Mouse (Mus musculus): ENCODE measurements at regions not wholly inside any gene's neighbourhood (a gene's known extent, or its start where the extent isn't known, plus 50 kb on each side); places are given as distances from the start of the nearest gene placed in this dataset.

DNA sequence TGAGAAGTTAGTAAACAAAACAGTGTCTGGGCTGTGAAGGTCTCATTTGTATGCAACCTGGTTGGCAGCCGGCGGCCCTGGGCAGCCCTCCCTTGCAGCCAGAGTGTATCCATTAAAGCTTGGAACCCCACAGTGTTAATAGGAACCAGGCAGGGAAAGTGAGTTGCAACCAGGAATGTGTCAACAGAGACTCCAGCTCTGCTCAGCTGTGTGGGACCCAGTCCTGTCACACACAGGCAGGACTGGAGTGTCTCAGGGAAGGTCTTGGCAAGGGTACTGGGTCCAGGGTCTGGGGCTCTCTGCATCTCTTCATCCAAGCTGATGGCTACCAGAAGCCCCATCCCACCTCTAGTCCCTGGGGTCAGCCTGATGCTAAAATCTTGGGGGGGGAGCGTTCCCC lies 556.8 kb upstream of the 3110018I06Rik start:
- WGBS (ENCODE audit: insufficient replicate concordance), result 60% methylated on average over 3 of the region's 3 CpGs
- H3K9ac ChIP-seq (ENCODE audit: low read depth, low read length), result no peak overlapping the region
- ATAC-seq (replicated peaks; ENCODE audit: insufficient number of reproducible peaks, low FRiP score, low TSS enrichment), result no peak
- H3K9me3 ChIP-seq (replicated peaks; ENCODE audit: control insufficient read depth, low read length), result no peaks in the 10 kb centered on the region
- no peaks in the 10 kb centered on the region for H3K4me1 ChIP-seq (ENCODE audit: control insufficient read depth, insufficient read depth, low read length)
- no peak overlapping the region for H3K4me2 ChIP-seq
- no peak overlapping the region for H3K4me3 ChIP-seq (ENCODE audit: low read depth, low read length)
- H3K27ac ChIP-seq (ENCODE audit: low read depth, low read length), result no peak overlapping the region
- H3K36me3 ChIP-seq (ENCODE audit: control insufficient read depth, insufficient read depth, low read length), result no peaks in the 10 kb centered on the region
- no peaks in the 10 kb centered on the region for H3K27me3 ChIP-seq (ENCODE audit: control insufficient read depth, insufficient read depth, low read length)

GRCm38 (mm10) chr12:106939381-106939780 lies 549.1 kb upstream of the 3110018I06Rik start:
- WGBS (ENCODE audit: insufficient replicate concordance), result 75% methylated on average over 12 of the region's 12 CpGs
- H3K4me2 ChIP-seq, result no peak overlapping the region
- ATAC-seq (replicated peaks; ENCODE audit: insufficient number of reproducible peaks, low FRiP score, low TSS enrichment), result no peak
- H3K4me3 ChIP-seq (ENCODE audit: low read depth, low read length), result no peak overlapping the region
- no peak overlapping the region for H3K27ac ChIP-seq (ENCODE audit: low read depth, low read length)
- H3K36me3 ChIP-seq (ENCODE audit: control insufficient read depth, insufficient read depth, low read length), result no peaks in the 10 kb centered on the region
- H3K9ac ChIP-seq (ENCODE audit: low read depth, low read length), result no peak overlapping the region
- H3K9me3 ChIP-seq (replicated peaks; ENCODE audit: control insufficient read depth, low read length), result no peaks in the 10 kb centered on the region
- no peaks in the 10 kb centered on the region for H3K4me1 ChIP-seq (ENCODE audit: control insufficient read depth, insufficient read depth, low read length)
- peaks cover 3% of the 10 kb centered on the region; the same call in 1 of the 2 replicates for H3K27me3 ChIP-seq (ENCODE audit: control insufficient read depth, insufficient read depth, low read length)

GRCm38 (mm10) chr12:106943874-106944273 lies 544.6 kb upstream of the 3110018I06Rik start:
- Histone ChIP-seq H3K36me3 (ENCODE audit: control insufficient read depth, insufficient read depth, low read length) (no peaks in the 10 kb centered on the region), H3K27ac (ENCODE audit: low read depth, low read length) (no peak overlapping the region), H3K4me2 (no peak overlapping the region), H3K9me3 (replicated peaks; ENCODE audit: control insufficient read depth, low read length) (no peaks in the 10 kb centered on the region), H3K27me3 (ENCODE audit: control insufficient read depth, insufficient read depth, low read length) (peaks cover 3% of the 10 kb centered on the region; the same call in 1 of the 2 replicates), H3K4me3 (ENCODE audit: low read depth, low read length) (no peak overlapping the region), H3K4me1 (ENCODE audit: control insufficient read depth, insufficient read depth, low read length) (no peaks in the 10 kb centered on the region), H3K9ac (ENCODE audit: low read depth, low read length) (no peak overlapping the region)
- WGBS (ENCODE audit: insufficient replicate concordance), result 41% methylated on average over 5 of the region's 5 CpGs
- no peak for ATAC-seq (replicated peaks; ENCODE audit: insufficient number of reproducible peaks, low FRiP score, low TSS enrichment)

DNA sequence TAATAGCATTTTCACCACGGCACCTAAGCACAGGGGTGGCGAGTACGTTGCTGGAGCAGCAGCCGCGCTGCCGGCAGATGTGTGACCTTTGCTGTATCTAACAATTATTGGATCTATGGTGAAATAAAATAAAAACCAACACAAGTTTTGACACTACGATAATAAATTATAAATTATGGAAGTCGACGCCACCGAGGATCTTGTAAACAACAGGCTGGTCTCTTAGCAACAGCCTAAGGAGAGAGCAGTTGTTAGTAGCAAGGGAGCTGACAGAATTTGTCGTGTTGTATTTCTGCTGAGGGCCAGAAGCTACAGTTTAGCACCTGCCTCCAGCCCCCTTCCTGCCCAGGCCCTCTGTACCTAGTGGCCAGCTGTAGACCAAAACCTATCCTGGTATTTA lies 535.8 kb upstream of the 3110018I06Rik start:
- no peak overlapping the region for H3K27ac ChIP-seq (ENCODE audit: low read depth, low read length)
- H3K36me3 ChIP-seq (ENCODE audit: control insufficient read depth, insufficient read depth, low read length), result no peaks in the 10 kb centered on the region
- no peaks in the 10 kb centered on the region for H3K27me3 ChIP-seq (ENCODE audit: control insufficient read depth, insufficient read depth, low read length)
- no peak for ATAC-seq (replicated peaks; ENCODE audit: insufficient number of reproducible peaks, low FRiP score, low TSS enrichment)
- H3K9ac ChIP-seq (ENCODE audit: low read depth, low read length), result no peak overlapping the region
- no peak overlapping the region for H3K4me3 ChIP-seq (ENCODE audit: low read depth, low read length)
- no peak overlapping the region for H3K4me2 ChIP-seq
- no peaks in the 10 kb centered on the region for H3K4me1 ChIP-seq (ENCODE audit: control insufficient read depth, insufficient read depth, low read length)
- H3K9me3 ChIP-seq (replicated peaks; ENCODE audit: control insufficient read depth, low read length), result no peaks in the 10 kb centered on the region
- 79% methylated on average over 11 of the region's 11 CpGs for WGBS (ENCODE audit: insufficient replicate concordance)

DNA sequence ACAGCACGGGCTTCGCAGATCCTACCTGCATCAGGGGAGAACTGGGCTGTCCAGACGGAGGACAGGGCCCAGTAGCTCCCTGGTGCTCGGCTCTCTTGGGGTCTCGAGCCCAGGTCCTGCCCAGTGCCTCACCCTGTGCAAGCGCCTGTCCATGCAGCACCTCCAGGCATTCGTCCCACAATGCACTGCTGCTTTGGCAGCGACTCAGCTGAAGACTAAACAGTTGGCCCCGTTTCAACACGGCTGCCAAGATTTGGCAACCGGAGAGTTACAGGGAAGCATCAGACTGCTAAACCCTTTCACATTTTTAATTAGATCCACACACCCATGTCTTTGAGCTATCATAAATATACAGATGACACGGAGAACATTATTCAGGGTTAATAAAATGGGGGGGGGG lies 532.7 kb upstream of the 3110018I06Rik start:
- no peak for ATAC-seq (replicated peaks; ENCODE audit: insufficient number of reproducible peaks, low FRiP score, low TSS enrichment)
- H3K4me3 ChIP-seq (ENCODE audit: low read depth, low read length), result no peak overlapping the region
- H3K9ac ChIP-seq (ENCODE audit: low read depth, low read length), result no peak overlapping the region
- H3K9me3 ChIP-seq (replicated peaks; ENCODE audit: control insufficient read depth, low read length), result no peaks in the 10 kb centered on the region
- no peak overlapping the region for H3K4me2 ChIP-seq
- no peaks in the 10 kb centered on the region for H3K4me1 ChIP-seq (ENCODE audit: control insufficient read depth, insufficient read depth, low read length)
- H3K27ac ChIP-seq (ENCODE audit: low read depth, low read length), result no peak overlapping the region
- H3K27me3 ChIP-seq (ENCODE audit: control insufficient read depth, insufficient read depth, low read length), result no peaks in the 10 kb centered on the region
- WGBS (ENCODE audit: insufficient replicate concordance), result 71% methylated on average over 12 of the region's 12 CpGs
- H3K36me3 ChIP-seq (ENCODE audit: control insufficient read depth, insufficient read depth, low read length), result no peaks in the 10 kb centered on the region

GRCm38 (mm10) chr12:106956266-106956665 lies 532.2 kb upstream of the 3110018I06Rik start:
- WGBS (ENCODE audit: insufficient replicate concordance), result 83% methylated on average over 6 of the region's 6 CpGs
- H3K36me3 ChIP-seq (ENCODE audit: control insufficient read depth, insufficient read depth, low read length), result no peaks in the 10 kb centered on the region
- no peak overlapping the region for H3K4me3 ChIP-seq (ENCODE audit: low read depth, low read length)
- H3K27me3 ChIP-seq (ENCODE audit: control insufficient read depth, insufficient read depth, low read length), result no peaks in the 10 kb centered on the region
- no peak for ATAC-seq (replicated peaks; ENCODE audit: insufficient number of reproducible peaks, low FRiP score, low TSS enrichment)
- no peaks in the 10 kb centered on the region for H3K9me3 ChIP-seq (replicated peaks; ENCODE audit: control insufficient read depth, low read length)
- H3K4me2 ChIP-seq, result no peak overlapping the region
- no peak overlapping the region for H3K9ac ChIP-seq (ENCODE audit: low read depth, low read length)
- no peaks in the 10 kb centered on the region for H3K4me1 ChIP-seq (ENCODE audit: control insufficient read depth, insufficient read depth, low read length)
- H3K27ac ChIP-seq (ENCODE audit: low read depth, low read length), result no peak overlapping the region

GRCm38 (mm10) chr12:106961991-106962390 lies 526.4 kb upstream of the 3110018I06Rik start:
- no peak for ATAC-seq (replicated peaks; ENCODE audit: insufficient number of reproducible peaks, low FRiP score, low TSS enrichment)
- H3K9ac ChIP-seq (ENCODE audit: low read depth, low read length), result no peak overlapping the region
- H3K27me3 ChIP-seq (ENCODE audit: control insufficient read depth, insufficient read depth, low read length), result no peaks in the 10 kb centered on the region
- H3K4me2 ChIP-seq, result no peak overlapping the region
- no peaks in the 10 kb centered on the region for H3K4me1 ChIP-seq (ENCODE audit: control insufficient read depth, insufficient read depth, low read length)
- no peaks in the 10 kb centered on the region for H3K36me3 ChIP-seq (ENCODE audit: control insufficient read depth, insufficient read depth, low read length)
- WGBS (ENCODE audit: insufficient replicate concordance), result 80% methylated on average over 4 of the region's 4 CpGs
- H3K4me3 ChIP-seq (ENCODE audit: low read depth, low read length), result no peak overlapping the region
- H3K27ac ChIP-seq (ENCODE audit: low read depth, low read length), result no peak overlapping the region
- peaks cover 4% of the 10 kb centered on the region; the same call in 1 of the 2 replicates for H3K9me3 ChIP-seq (replicated peaks; ENCODE audit: control insufficient read depth, low read length)

GRCm38 (mm10) chr12:106963762-106964161 lies 524.7 kb upstream of the 3110018I06Rik start:
- no peak overlapping the region for H3K9ac ChIP-seq (ENCODE audit: low read depth, low read length)
- H3K4me3 ChIP-seq (ENCODE audit: low read depth, low read length), result no peak overlapping the region
- H3K27ac ChIP-seq (ENCODE audit: low read depth, low read length), result no peak overlapping the region
- no peaks in the 10 kb centered on the region for H3K36me3 ChIP-seq (ENCODE audit: control insufficient read depth, insufficient read depth, low read length)
- H3K9me3 ChIP-seq (replicated peaks; ENCODE audit: control insufficient read depth, low read length), result peaks cover 4% of the 10 kb centered on the region; the same call in 1 of the 2 replicates
- whole genome bisulfite sequencing (ENCODE audit: insufficient replicate concordance), result 56% methylated on average over 5 of the region's 5 CpGs
- no peak for ATAC-seq (replicated peaks; ENCODE audit: insufficient number of reproducible peaks, low FRiP score, low TSS enrichment)
- H3K4me2 ChIP-seq, result no peak overlapping the region
- H3K27me3 ChIP-seq (ENCODE audit: control insufficient read depth, insufficient read depth, low read length), result no peaks in the 10 kb centered on the region
- H3K4me1 ChIP-seq (ENCODE audit: control insufficient read depth, insufficient read depth, low read length), result no peaks in the 10 kb centered on the region

GRCm38 (mm10) chr12:106969873-106970272 lies 518.6 kb upstream of the 3110018I06Rik start:
- H3K4me2 ChIP-seq, result no peak overlapping the region
- no peaks in the 10 kb centered on the region for H3K4me1 ChIP-seq (ENCODE audit: control insufficient read depth, insufficient read depth, low read length)
- H3K9me3 ChIP-seq (replicated peaks; ENCODE audit: control insufficient read depth, low read length), result no peaks in the 10 kb centered on the region
- no peak overlapping the region for H3K9ac ChIP-seq (ENCODE audit: low read depth, low read length)
- no peaks in the 10 kb centered on the region for H3K27me3 ChIP-seq (ENCODE audit: control insufficient read depth, insufficient read depth, low read length)
- H3K4me3 ChIP-seq (ENCODE audit: low read depth, low read length), result no peak overlapping the region
- 52% methylated on average over 5 of the region's 5 CpGs for WGBS (ENCODE audit: insufficient replicate concordance)
- no peak for ATAC-seq (replicated peaks; ENCODE audit: insufficient number of reproducible peaks, low FRiP score, low TSS enrichment)
- H3K36me3 ChIP-seq (ENCODE audit: control insufficient read depth, insufficient read depth, low read length), result no peaks in the 10 kb centered on the region
- H3K27ac ChIP-seq (ENCODE audit: low read depth, low read length), result no peak overlapping the region
